Mouse (Mus musculus): ENCODE measurements around the gene Gen1. TPM values are rescaled to one million over a fixed set of nuclear protein-coding genes. Genes with fewer than 3 reads are reported as not detected.

The Gen1 gene
- polyA plus RNA-seq, 1 experiment from 2014 or later, result 18.2 TPM

DNA sequence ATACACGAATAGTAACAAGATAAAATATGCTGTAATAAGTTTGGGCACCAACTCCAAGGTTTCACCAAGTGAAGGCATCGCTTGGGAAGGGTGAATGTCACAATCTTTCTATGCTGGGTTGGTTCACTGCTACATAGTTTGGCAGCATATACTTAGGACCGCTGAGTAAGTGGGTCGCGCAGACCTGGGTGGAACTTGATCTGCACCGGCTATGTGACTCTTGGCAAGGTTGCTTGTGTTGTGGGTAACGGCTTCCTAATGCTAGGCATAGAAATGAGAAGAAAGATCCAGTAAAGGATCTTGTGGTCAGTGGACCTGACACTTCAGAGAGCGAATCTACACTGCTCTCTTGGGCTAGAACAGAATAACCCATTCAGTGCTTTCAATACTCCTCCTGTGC, 63.1 kb downstream of the Gen1 start:
- no peaks in the 10 kb centered on the region for H3K27me3 ChIP-seq (ENCODE audit: control insufficient read depth, insufficient read depth, low read length)
- ATAC-seq (ENCODE audit: low FRiP score, low TSS enrichment), result no peak
- H3K4me2 ChIP-seq (replicated peaks; ENCODE audit: low read depth, low read length), result no peak overlapping the region
- H3K9ac ChIP-seq (ENCODE audit: low read depth, low read length), result no peak overlapping the region
- no peaks in the 10 kb centered on the region for H3K36me3 ChIP-seq (ENCODE audit: control insufficient read depth, insufficient read depth, low read length)
- no peak overlapping the region for H3K4me3 ChIP-seq (ENCODE audit: low read length)
- H3K27ac ChIP-seq (ENCODE audit: low read depth, low read length), result no peak overlapping the region
- H3K9me3 ChIP-seq (ENCODE audit: control insufficient read depth, low read length), result no peaks in the 10 kb centered on the region
- 93% methylated on average over 8 of the region's 8 CpGs for WGBS
- H3K4me1 ChIP-seq (ENCODE audit: control insufficient read depth, insufficient read depth, low read length), result no peaks in the 10 kb centered on the region

DNA sequence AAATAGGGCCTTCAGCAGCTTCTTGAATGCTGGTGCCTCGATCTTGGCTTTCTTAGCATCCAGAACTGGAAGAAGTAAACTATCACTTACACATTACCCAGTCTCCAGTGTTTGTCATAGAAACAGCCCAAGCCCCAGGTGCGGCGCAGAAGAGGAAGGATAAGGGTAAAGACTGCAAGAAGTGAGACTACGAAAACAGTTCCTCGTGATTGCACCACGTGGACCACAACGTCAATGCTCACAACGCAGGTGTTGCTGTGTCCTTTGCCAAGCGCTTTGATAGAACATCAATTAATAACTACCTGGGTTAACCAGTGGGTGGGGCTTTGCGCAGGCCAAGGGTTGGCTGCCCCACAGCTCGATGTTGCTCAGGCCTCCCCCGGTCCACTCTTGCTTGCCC, 64.9 kb downstream of the Gen1 start:
- Histone ChIP-seq H3K27ac (ENCODE audit: low read depth, low read length) (no peak overlapping the region), H3K4me2 (replicated peaks; ENCODE audit: low read depth, low read length) (no peak overlapping the region), H3K9me3 (ENCODE audit: control insufficient read depth, low read length) (no peaks in the 10 kb centered on the region), H3K4me3 (ENCODE audit: low read length) (no peak overlapping the region), H3K4me1 (ENCODE audit: control insufficient read depth, insufficient read depth, low read length) (0 out of 2 replicates have a peak, but pooled peaks cover 3% of the 10 kb centered on the region), H3K9ac (ENCODE audit: low read depth, low read length) (no peak overlapping the region), H3K27me3 (ENCODE audit: control insufficient read depth, insufficient read depth, low read length) (no peaks in the 10 kb centered on the region), H3K36me3 (ENCODE audit: control insufficient read depth, insufficient read depth, low read length) (no peaks in the 10 kb centered on the region)
- ATAC-seq (ENCODE audit: low FRiP score, low TSS enrichment), result no peak
- 91% methylated on average over 12 of the region's 12 CpGs for WGBS

DNA sequence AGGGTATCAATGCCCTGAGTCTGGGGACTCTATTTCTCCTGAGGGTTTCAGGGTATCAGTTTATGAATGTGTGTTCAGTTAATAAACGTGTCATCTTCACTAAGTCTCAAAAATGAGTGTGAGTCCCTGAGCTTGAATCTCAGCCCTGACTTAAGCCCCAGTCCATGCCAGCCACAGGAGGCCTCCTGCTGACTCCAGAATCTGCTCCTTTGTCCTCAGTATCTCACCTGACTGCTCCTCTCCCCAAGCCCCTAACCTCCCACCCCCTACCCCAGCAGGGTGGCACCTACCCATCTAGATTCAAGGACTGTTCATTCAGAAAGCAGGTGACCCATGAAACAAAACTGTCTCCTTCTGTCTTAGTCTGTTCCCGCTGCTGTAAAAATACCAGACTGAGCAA, 67.0 kb downstream of the Gen1 start:
- 54% methylated on average over 2 of the region's 2 CpGs for WGBS
- no peak for ATAC-seq (ENCODE audit: low FRiP score, low TSS enrichment)
- no peak overlapping the region for H3K4me3 ChIP-seq (ENCODE audit: low read length)
- H3K36me3 ChIP-seq (ENCODE audit: control insufficient read depth, insufficient read depth, low read length), result no peaks in the 10 kb centered on the region
- H3K27me3 ChIP-seq (ENCODE audit: control insufficient read depth, insufficient read depth, low read length), result no peaks in the 10 kb centered on the region
- 0 out of 2 replicates have a peak, but pooled peaks cover 3% of the 10 kb centered on the region for H3K4me1 ChIP-seq (ENCODE audit: control insufficient read depth, insufficient read depth, low read length)
- H3K27ac ChIP-seq (ENCODE audit: low read depth, low read length), result no peak overlapping the region
- no peak overlapping the region for H3K4me2 ChIP-seq (replicated peaks; ENCODE audit: low read depth, low read length)
- no peak overlapping the region for H3K9ac ChIP-seq (ENCODE audit: low read depth, low read length)
- H3K9me3 ChIP-seq (ENCODE audit: control insufficient read depth, low read length), result no peaks in the 10 kb centered on the region

DNA sequence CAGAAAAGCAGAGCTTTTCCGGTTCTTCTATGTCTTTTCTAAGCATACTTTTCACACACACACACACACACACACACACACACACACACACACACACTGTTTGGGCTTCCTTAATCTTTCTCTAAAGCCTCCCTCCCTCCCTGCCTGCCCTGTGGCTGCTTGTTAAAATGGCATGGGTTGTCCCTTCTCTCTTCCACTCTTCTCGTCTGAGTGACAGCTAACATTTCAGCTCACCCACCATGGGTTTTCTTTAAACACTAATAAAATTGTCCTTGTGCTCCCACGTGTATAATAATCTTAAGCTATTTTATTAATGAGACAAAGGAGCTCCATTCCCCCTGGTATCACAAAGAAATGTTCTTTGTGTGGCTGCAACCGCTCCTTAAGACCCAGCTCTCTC, 67.6 kb downstream of the Gen1 start:
- no peaks in the 10 kb centered on the region for H3K36me3 ChIP-seq (ENCODE audit: control insufficient read depth, insufficient read depth, low read length)
- WGBS, result 62% methylated on average over 4 of the region's 4 CpGs
- no peak overlapping the region for H3K9ac ChIP-seq (ENCODE audit: low read depth, low read length)
- no peaks in the 10 kb centered on the region for H3K27me3 ChIP-seq (ENCODE audit: control insufficient read depth, insufficient read depth, low read length)
- H3K27ac ChIP-seq (ENCODE audit: low read depth, low read length), result no peak overlapping the region
- H3K4me1 ChIP-seq (ENCODE audit: control insufficient read depth, insufficient read depth, low read length), result 0 out of 2 replicates have a peak, but pooled peaks cover 3% of the 10 kb centered on the region
- no peak overlapping the region for H3K4me3 ChIP-seq (ENCODE audit: low read length)
- H3K4me2 ChIP-seq (replicated peaks; ENCODE audit: low read depth, low read length), result no peak overlapping the region
- H3K9me3 ChIP-seq (ENCODE audit: control insufficient read depth, low read length), result no peaks in the 10 kb centered on the region
- ATAC-seq (ENCODE audit: low FRiP score, low TSS enrichment), result no peak

DNA sequence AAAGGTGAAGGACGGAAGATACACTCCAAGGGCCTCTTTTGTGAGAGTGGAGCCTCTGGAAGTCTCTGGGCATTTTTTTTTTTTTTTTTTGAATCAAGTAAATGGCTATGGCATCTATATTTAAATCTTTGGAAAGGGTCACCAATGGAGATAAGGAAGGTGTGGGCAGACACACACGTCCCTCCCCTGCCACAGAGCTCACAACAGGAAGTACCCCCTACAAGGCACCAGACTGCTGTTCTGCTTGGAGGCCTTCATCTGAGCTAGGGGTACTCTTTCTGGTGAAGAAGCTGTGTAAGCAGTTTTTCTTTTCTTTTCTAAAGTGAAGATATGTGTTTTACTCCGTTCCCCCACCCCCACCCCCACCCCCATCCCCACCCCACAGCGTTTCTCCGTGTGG, 68.8 kb downstream of the Gen1 start:
- H3K27me3 ChIP-seq (ENCODE audit: control insufficient read depth, insufficient read depth, low read length), result no peaks in the 10 kb centered on the region
- H3K4me1 ChIP-seq (ENCODE audit: control insufficient read depth, insufficient read depth, low read length), result 0 out of 2 replicates have a peak, but pooled peaks cover 3% of the 10 kb centered on the region
- H3K36me3 ChIP-seq (ENCODE audit: control insufficient read depth, insufficient read depth, low read length), result no peaks in the 10 kb centered on the region
- peak; percentile 33; the same call in 1 of the 2 replicates for ATAC-seq (ENCODE audit: low FRiP score, low TSS enrichment)
- no peak overlapping the region for H3K9ac ChIP-seq (ENCODE audit: low read depth, low read length)
- H3K4me2 ChIP-seq (replicated peaks; ENCODE audit: low read depth, low read length), result peak overlapping the region; percentile 33; the same call in 1 of the 2 replicates
- H3K4me3 ChIP-seq (ENCODE audit: low read length), result peak overlapping the region; percentile 17; the same call in 1 of the 2 replicates
- H3K9me3 ChIP-seq (ENCODE audit: control insufficient read depth, low read length), result no peaks in the 10 kb centered on the region
- WGBS, result 44% methylated on average over 5 of the region's 5 CpGs
- H3K27ac ChIP-seq (ENCODE audit: low read depth, low read length), result no peak overlapping the region

DNA sequence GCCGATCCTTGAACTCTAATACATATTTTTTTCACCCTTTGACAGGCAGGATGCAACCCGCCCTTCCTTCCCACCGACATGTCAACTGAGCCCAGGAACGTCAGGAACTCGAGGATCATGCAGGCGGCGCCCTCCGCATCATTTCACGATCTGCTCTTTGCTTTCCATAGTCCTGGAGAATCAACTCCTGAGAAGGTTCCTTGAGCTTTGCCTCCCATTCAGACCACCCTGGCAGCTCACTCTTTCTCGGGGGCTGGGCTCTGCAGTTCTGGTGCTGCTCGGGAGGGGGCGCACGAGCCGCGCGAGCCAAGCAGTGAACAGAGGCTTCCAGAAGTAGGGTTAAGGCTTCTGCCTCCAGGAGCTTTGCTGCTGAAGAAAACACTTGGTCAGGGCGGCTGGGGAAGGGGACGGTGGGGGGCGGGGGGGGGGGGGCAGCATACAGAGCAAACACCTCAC, 69.4 kb downstream of the Gen1 start:
- no peaks in the 10 kb centered on the region for H3K36me3 ChIP-seq (ENCODE audit: control insufficient read depth, insufficient read depth, low read length)
- H3K9me3 ChIP-seq (ENCODE audit: control insufficient read depth, low read length), result no peaks in the 10 kb centered on the region
- no peak overlapping the region; the same call in 1 of the 2 replicates for H3K9ac ChIP-seq (ENCODE audit: low read depth, low read length)
- H3K4me3 ChIP-seq (ENCODE audit: low read length), result peak overlapping the region; percentile 17; the same call in 1 of the 2 replicates
- peak overlapping the region; percentile 33 for H3K4me2 ChIP-seq (replicated peaks; ENCODE audit: low read depth, low read length)
- WGBS, result 6% methylated on average over 18 of the region's 19 CpGs
- no peak overlapping the region for H3K27ac ChIP-seq (ENCODE audit: low read depth, low read length)
- no peaks in the 10 kb centered on the region for H3K27me3 ChIP-seq (ENCODE audit: control insufficient read depth, insufficient read depth, low read length)
- H3K4me1 ChIP-seq (ENCODE audit: control insufficient read depth, insufficient read depth, low read length), result 0 out of 2 replicates have a peak, but pooled peaks cover 3% of the 10 kb centered on the region
- peak; percentile 96 for ATAC-seq (ENCODE audit: low FRiP score, low TSS enrichment)

DNA sequence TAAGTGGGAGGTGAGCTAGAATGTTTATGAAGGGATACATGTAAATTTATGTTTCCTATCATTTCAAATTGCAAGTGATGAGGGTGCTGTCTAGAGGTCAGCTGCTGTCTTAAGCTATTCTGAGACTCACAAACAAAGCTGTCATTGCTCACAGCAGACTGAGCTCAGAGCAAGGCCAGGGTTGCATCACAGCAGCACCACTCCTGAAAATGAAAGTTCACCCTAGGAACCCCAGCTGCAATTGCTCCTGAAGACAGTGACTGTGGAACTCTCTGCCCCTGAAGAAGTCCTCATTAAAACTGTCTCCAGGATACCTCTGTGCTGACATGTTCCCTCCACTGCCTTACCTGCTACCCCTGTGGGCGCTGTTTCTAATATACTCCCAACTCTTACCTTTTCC, 70.6 kb downstream of the Gen1 start:
- Histone ChIP-seq H3K4me1 (ENCODE audit: control insufficient read depth, insufficient read depth, low read length) (0 out of 2 replicates have a peak, but pooled peaks cover 3% of the 10 kb centered on the region), H3K27me3 (ENCODE audit: control insufficient read depth, insufficient read depth, low read length) (no peaks in the 10 kb centered on the region), H3K4me3 (ENCODE audit: low read length) (no peak overlapping the region)

More for the DNA sequence above, 70.6 kb downstream of the Gen1 start:
- ATAC-seq (ENCODE audit: low FRiP score, low TSS enrichment), result no peak
- no peaks in the 10 kb centered on the region for H3K36me3 ChIP-seq (ENCODE audit: control insufficient read depth, insufficient read depth, low read length)
- H3K27ac ChIP-seq (ENCODE audit: low read depth, low read length), result no peak overlapping the region
- no peaks in the 10 kb centered on the region for H3K9me3 ChIP-seq (ENCODE audit: control insufficient read depth, low read length)
- H3K9ac ChIP-seq (ENCODE audit: low read depth, low read length), result no peak overlapping the region
- 95% methylated on average over 1 of the region's 1 CpGs for WGBS
- H3K4me2 ChIP-seq (replicated peaks; ENCODE audit: low read depth, low read length), result no peak overlapping the region

Small RNA genes lying within 50 kb of the gene (microRNA-seq; reads per million reads assigned to microRNA genes)
- gene Mir7675, result not detected

Other genes starting within 250 kb of the Gen1 start
- 7.8 and 9.7 TPM in 2 replicates for gene Kcns3, start 114.7 kb downstream of the Gen1 start, polyA plus RNA-seq (2014; fragmentation: Nextera tagmentation; extraction: Ambion mirVana)
- gene Msgn1, start 56.8 kb downstream of the Gen1 start, polyA plus RNA-seq (2014; fragmentation: Nextera tagmentation; extraction: Ambion mirVana), result not detected in 2 replicates
- gene Smc6, start 85 bp upstream of the Gen1 start, polyA plus RNA-seq (2014; fragmentation: Nextera tagmentation; extraction: Ambion mirVana), result 127 and 141 TPM in 2 replicates
- gene Vsnl1, start 170.8 kb upstream of the Gen1 start, polyA plus RNA-seq (2014; fragmentation: Nextera tagmentation; extraction: Ambion mirVana), result 1.9 and 2.8 TPM in 2 replicates
- 0.06 and 0.22 TPM in 2 replicates for gene Rad51ap2, start 190.3 kb upstream of the Gen1 start, polyA plus RNA-seq (2014; fragmentation: Nextera tagmentation; extraction: Ambion mirVana)

All from kidney, embryonic 14.5 days (tissue).